Mouse (Mus musculus): Measurements from ENCODE around the gene Kcnn1. TPM values are rescaled to one million over a fixed set of nuclear protein-coding genes. Genes with fewer than 3 reads are reported as not detected.

Kcnn1 gene
- polyA plus RNA-seq (2012; rRNA removed), result 4.2 and 6.4 TPM in 2 replicates

- Histone ChIP-seq H3K4me1 (replicated peaks; ENCODE audit: control insufficient read depth, insufficient read depth, low read length) (peaks cover 29% of the 10 kb centered on the region), H3K27ac (ENCODE audit: control insufficient read depth, insufficient read depth, low read length) (no peak within 1 kb of the TSS), H3K36me3 (ENCODE audit: control insufficient read depth, insufficient read depth, low read length) (no peaks in the 10 kb centered on the region), H3K27me3 (ENCODE audit: control insufficient read depth, insufficient read depth, low read length) (peaks cover 26% of the 10 kb centered on the region), H3K4me3 (ENCODE audit: control insufficient read depth, insufficient read depth, low read length) (0 out of 2 replicates have a peak within 1 kb of the TSS, but pooled peaks have one; percentile 2)
- WGBS, result 2% methylated on average over 55 of the region's 55 CpGs
- DNase-seq, result no peak
- TF ChIP-seq CTCF (IDR thresholded peaks at IDR 0.05; ENCODE audit: borderline replicate concordance, control insufficient read depth, extremely low read depth, insufficient read depth, low read length, poor library complexity), result 0 out of 2 replicates have a peak, but pooled peaks have one; percentile 40
- no peak for TF ChIP-seq POLR2A (IDR thresholded peaks at IDR 0.05; ENCODE audit: control insufficient read depth, extremely low read depth, insufficient read depth, low read length, poor library complexity)
Measured at GRCm38 (mm10) chr8:70862824-70863641, at the start of gene Kcnn1. TSS of gene Kcnn1 (minus strand) at chr8:70863258.

- H3K4me3 ChIP-seq (ENCODE audit: control insufficient read depth, insufficient read depth, low read length), result no peak overlapping the region
- no peak for DNase-seq
- WGBS, result 91% methylated on average over 5 of the region's 5 CpGs
- H3K27ac ChIP-seq (ENCODE audit: control insufficient read depth, insufficient read depth, low read length), result no peak overlapping the region
- H3K4me1 ChIP-seq (replicated peaks; ENCODE audit: control insufficient read depth, insufficient read depth, low read length), result peaks cover 4% of the 10 kb centered on the region
- H3K27me3 ChIP-seq (ENCODE audit: control insufficient read depth, insufficient read depth, low read length), result no peaks in the 10 kb centered on the region
- TF ChIP-seq CTCF (IDR thresholded peaks at IDR 0.05; ENCODE audit: borderline replicate concordance, control insufficient read depth, extremely low read depth, insufficient read depth, low read length, poor library complexity) (no peak), POLR2A (IDR thresholded peaks at IDR 0.05; ENCODE audit: control insufficient read depth, extremely low read depth, insufficient read depth, low read length, poor library complexity) (no peak)
- H3K36me3 ChIP-seq (ENCODE audit: control insufficient read depth, insufficient read depth, low read length), result peaks cover 18% of the 10 kb centered on the region
Measured at GRCm38 (mm10) chr8:70911596-70911995, 48.5 kb upstream of the Kcnn1 start.

- 86% methylated on average over 2 of the region's 2 CpGs for WGBS
- no peak overlapping the region for H3K27ac ChIP-seq (ENCODE audit: control insufficient read depth, insufficient read depth, low read length)
- no peaks in the 10 kb centered on the region for H3K27me3 ChIP-seq (ENCODE audit: control insufficient read depth, insufficient read depth, low read length)
- DNase-seq, result no peak
- H3K4me1 ChIP-seq (replicated peaks; ENCODE audit: control insufficient read depth, insufficient read depth, low read length), result peaks cover 10% of the 10 kb centered on the region
- no peaks in the 10 kb centered on the region for H3K36me3 ChIP-seq (ENCODE audit: control insufficient read depth, insufficient read depth, low read length)
- no peak for TF ChIP-seq CTCF (IDR thresholded peaks at IDR 0.05; ENCODE audit: borderline replicate concordance, control insufficient read depth, extremely low read depth, insufficient read depth, low read length, poor library complexity)
- no peak for TF ChIP-seq POLR2A (IDR thresholded peaks at IDR 0.05; ENCODE audit: control insufficient read depth, extremely low read depth, insufficient read depth, low read length, poor library complexity)
- no peak overlapping the region for H3K4me3 ChIP-seq (ENCODE audit: control insufficient read depth, insufficient read depth, low read length)
Measured at GRCm38 (mm10) chr8:70907518-70907917, 44.5 kb upstream of the Kcnn1 start.

GRCm38 (mm10) chr8:70905831-70906736 lies 43.0 kb upstream of the Kcnn1 start, which contains the start of gene Map1s:
TSS of gene Map1s (plus strand) at chr8:70905932.
- peak; percentile 90 for DNase-seq
- TF ChIP-seq POLR2A (IDR thresholded peaks at IDR 0.05; ENCODE audit: control insufficient read depth, extremely low read depth, insufficient read depth, low read length, poor library complexity) (peak; percentile 67), CTCF (IDR thresholded peaks at IDR 0.05; ENCODE audit: borderline replicate concordance, control insufficient read depth, extremely low read depth, insufficient read depth, low read length, poor library complexity) (peak; percentile 54; the same call in 1 of the 2 replicates)
- Histone ChIP-seq H3K4me3 (ENCODE audit: control insufficient read depth, insufficient read depth, low read length) (peak within 1 kb of the TSS; percentile 64), H3K27me3 (ENCODE audit: control insufficient read depth, insufficient read depth, low read length) (no peaks in the 10 kb centered on the region), H3K36me3 (ENCODE audit: control insufficient read depth, insufficient read depth, low read length) (no peaks in the 10 kb centered on the region), H3K27ac (ENCODE audit: control insufficient read depth, insufficient read depth, low read length) (peak within 1 kb of the TSS; percentile 30; the same call in 1 of the 2 replicates), H3K4me1 (replicated peaks; ENCODE audit: control insufficient read depth, insufficient read depth, low read length) (peaks cover 10% of the 10 kb centered on the region)
- WGBS, result 1% methylated on average over 78 of the region's 86 CpGs

DNA sequence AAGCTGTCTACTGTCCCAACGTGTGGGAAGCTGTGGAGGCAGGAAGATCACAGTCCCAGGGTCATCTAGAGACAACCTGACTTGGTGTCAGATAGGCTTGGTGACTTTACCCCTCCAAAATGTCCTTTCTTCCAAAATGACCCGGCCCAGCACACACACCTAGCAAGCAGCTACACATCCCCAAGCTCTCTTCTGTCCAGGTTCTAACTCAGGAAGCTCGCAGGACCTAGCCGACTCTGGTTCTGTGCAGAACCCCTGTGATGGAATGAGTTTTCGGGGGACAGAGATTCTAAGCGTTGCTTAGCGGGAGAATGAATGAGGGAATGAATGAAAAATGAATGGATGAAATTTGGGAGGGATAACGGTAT lies 42.4 kb upstream of the Kcnn1 start:
- no peaks in the 10 kb centered on the region for H3K36me3 ChIP-seq (ENCODE audit: control insufficient read depth, insufficient read depth, low read length)
- WGBS, result 4% methylated on average over 8 of the region's 8 CpGs
- TF ChIP-seq POLR2A (IDR thresholded peaks at IDR 0.05; ENCODE audit: control insufficient read depth, extremely low read depth, insufficient read depth, low read length, poor library complexity) (no peak), CTCF (IDR thresholded peaks at IDR 0.05; ENCODE audit: borderline replicate concordance, control insufficient read depth, extremely low read depth, insufficient read depth, low read length, poor library complexity) (no peak)
- peak overlapping the region; percentile 64 for H3K4me3 ChIP-seq (ENCODE audit: control insufficient read depth, insufficient read depth, low read length)
- H3K27ac ChIP-seq (ENCODE audit: control insufficient read depth, insufficient read depth, low read length), result peak overlapping the region; percentile 30; the same call in 1 of the 2 replicates
- peaks cover 10% of the 10 kb centered on the region for H3K4me1 ChIP-seq (replicated peaks; ENCODE audit: control insufficient read depth, insufficient read depth, low read length)
- no peak for DNase-seq
- H3K27me3 ChIP-seq (ENCODE audit: control insufficient read depth, insufficient read depth, low read length), result no peaks in the 10 kb centered on the region

- H3K27me3 ChIP-seq (ENCODE audit: control insufficient read depth, insufficient read depth, low read length), result no peaks in the 10 kb centered on the region
- H3K4me3 ChIP-seq (ENCODE audit: control insufficient read depth, insufficient read depth, low read length), result no peak overlapping the region
- 35% methylated on average over 4 of the region's 4 CpGs for WGBS
- no peak overlapping the region for H3K27ac ChIP-seq (ENCODE audit: control insufficient read depth, insufficient read depth, low read length)
- DNase-seq, result no peak
- TF ChIP-seq POLR2A (IDR thresholded peaks at IDR 0.05; ENCODE audit: control insufficient read depth, extremely low read depth, insufficient read depth, low read length, poor library complexity), result no peak
- no peak for TF ChIP-seq CTCF (IDR thresholded peaks at IDR 0.05; ENCODE audit: borderline replicate concordance, control insufficient read depth, extremely low read depth, insufficient read depth, low read length, poor library complexity)
- H3K36me3 ChIP-seq (ENCODE audit: control insufficient read depth, insufficient read depth, low read length), result no peaks in the 10 kb centered on the region
- peaks cover 10% of the 10 kb centered on the region for H3K4me1 ChIP-seq (replicated peaks; ENCODE audit: control insufficient read depth, insufficient read depth, low read length)
Measured at GRCm38 (mm10) chr8:70904532-70904931, 41.5 kb upstream of the Kcnn1 start.

Data from thymus, adult 2 months (tissue).